Mouse (Mus musculus) myocyte (in vitro differentiated cells): ENCODE data around the gene Syna. TPM values are rescaled to one million over a fixed set of nuclear protein-coding genes. Genes with fewer than 3 reads are reported as not detected.

Experiments
- H3K27me3 ChIP-seq: one replicate; pipeline ENCODE4 v1.6.1; 2011; ENCODE audit not compliant: control insufficient read depth, insufficient read depth, insufficient read length
- H3K36me3 ChIP-seq: one replicate; pipeline ENCODE4 v1.6.1; 2011; ENCODE audit not compliant: control insufficient read depth, insufficient read depth
- H3K4me2 ChIP-seq: one replicate; pipeline ENCODE4 v1.6.1; 2011; ENCODE audit warnings: low read depth, control low read depth
- H3K4me3 ChIP-seq: one replicate; pipeline ENCODE4 v1.5.1; 2011; ENCODE audit warnings: mild to moderate bottlenecking, control low read depth, moderate library complexity
- H3K79me2 ChIP-seq: one replicate; pipeline ENCODE4 v1.6.1; 2011; ENCODE audit not compliant: control insufficient read depth, insufficient read depth
- H3ac ChIP-seq: one replicate; pipeline ENCODE4 v1.6.1; 2011; ENCODE audit not compliant: control insufficient read depth, insufficient read length
- CEBPB ChIP-seq: IDR thresholded peaks from 2 replicates; pipeline ENCODE4 v1.6.1; 2011; ENCODE audit warnings: mild to moderate bottlenecking, moderate library complexity; ENCODE audit not compliant: poor library complexity, insufficient read depth, severe bottlenecking
- E2F4 ChIP-seq: IDR thresholded peaks from one replicate; pipeline ENCODE4 v1.6.1; 2011; ENCODE audit warnings: mild to moderate bottlenecking, control low read depth, moderate library complexity; ENCODE audit not compliant: insufficient read depth
- MAX ChIP-seq: IDR thresholded peaks from one replicate; pipeline ENCODE4 v1.6.1; 2011; ENCODE audit warnings: low read depth, mild to moderate bottlenecking, control low read depth
- MYOD1 ChIP-seq, 3 experiments: IDR thresholded peaks; one replicate each; pipeline ENCODE4 v1.6.1; 2011; ENCODE audit warnings: control low read depth in 2 of 3, low read depth in 2 of 3, mild to moderate bottlenecking in 2 of 3, moderate library complexity in 1 of 3; ENCODE audit not compliant: insufficient read length in 2 of 3, control insufficient read depth in 1 of 3
- MYOG ChIP-seq, 3 experiments: IDR thresholded peaks; one replicate each; pipeline ENCODE4 v1.6.1; 2011; ENCODE audit warnings: control low read depth in 2 of 3, low read depth in 2 of 3, mild to moderate bottlenecking in 2 of 3; ENCODE audit not compliant: insufficient read length in 2 of 3, control insufficient read depth in 1 of 3, insufficient read depth in 1 of 3
- POLR2A ChIP-seq: IDR thresholded peaks from one replicate; pipeline ENCODE4 v1.6.1; 2011; ENCODE audit warnings: low read depth, mild to moderate bottlenecking, control low read depth, moderate library complexity; ENCODE audit not compliant: insufficient read length
- POLR2AphosphoS2 ChIP-seq: IDR thresholded peaks from one replicate; pipeline ENCODE4 v1.6.1; 2011; ENCODE audit warnings: low read depth, control low read depth; ENCODE audit not compliant: insufficient read length
- REST ChIP-seq: IDR thresholded peaks from one replicate; pipeline ENCODE4 v1.6.1; 2011; ENCODE audit warnings: mild to moderate bottlenecking, control low read depth, moderate library complexity; ENCODE audit not compliant: insufficient read depth, insufficient read length
- SRF ChIP-seq: IDR thresholded peaks from one replicate; pipeline ENCODE4 v1.6.1; 2011; ENCODE audit warnings: low read depth; ENCODE audit not compliant: control insufficient read depth, insufficient read length
- TCF12 ChIP-seq: IDR thresholded peaks from one replicate; pipeline ENCODE4 v1.6.1; 2011; ENCODE audit warnings: mild to moderate bottlenecking, control low read depth; ENCODE audit not compliant: poor library complexity, insufficient read depth, severe bottlenecking
- TCF3 ChIP-seq: IDR thresholded peaks from one replicate; pipeline ENCODE4 v1.6.1; 2011; ENCODE audit warnings: low read depth, control low read depth; ENCODE audit not compliant: insufficient read length
- USF1 ChIP-seq: IDR thresholded peaks from one replicate; pipeline ENCODE4 v1.6.1; 2011; ENCODE audit warnings: low read depth, mild to moderate bottlenecking, control low read depth, moderate library complexity
- polyA plus RNA-seq: library from polyadenylated mRNA; unstranded; fragments of >200 nt; fragmentation: generic; extraction: Trizol; gene quantifications from one replicate; pipeline ENCODE4 v1.2.1, GENCODE M21; 2012; ENCODE audit warnings: missing spikeins

Syna gene
- polyA plus RNA-seq, 1 experiment: 0.19 TPM

GRCm38 (mm10) chr5:134593093-134593492 lies 33.1 kb upstream of the Syna start:
- no peak overlapping the region for H3ac ChIP-seq
- H3K36me3 ChIP-seq: peaks cover 7% of the 10 kb centered on the region
- H3K4me3 ChIP-seq: no peak overlapping the region
- no peaks in the 10 kb centered on the region for H3K27me3 ChIP-seq
- no peak overlapping the region for H3K4me2 ChIP-seq
- no peaks in the 10 kb centered on the region for H3K79me2 ChIP-seq
- TF ChIP-seq SRF: no peak
- TF ChIP-seq MYOD1 (IDR thresholded peaks at IDR 0.05; ENCODE audit: control insufficient read depth in 1 of 3, insufficient read length in 2 of 3, low read depth in 2 of 3): no peak
- no peak for TF ChIP-seq TCF12
- TF ChIP-seq MYOG (IDR thresholded peaks at IDR 0.05; ENCODE audit: control insufficient read depth in 1 of 3, insufficient read depth in 1 of 3, insufficient read length in 2 of 3, low read depth in 2 of 3): no peak
- no peak for TF ChIP-seq E2F4
- TF ChIP-seq MAX: no peak
- TF ChIP-seq REST: no peak
- no peak for TF ChIP-seq USF1
- TF ChIP-seq CEBPB: no peak
- TF ChIP-seq POLR2AphosphoS2: no peak
- no peak for TF ChIP-seq TCF3
- TF ChIP-seq POLR2A: no peak

- Histone ChIP-seq H3K36me3 (peaks cover 7% of the 10 kb centered on the region), H3K79me2 (no peaks in the 10 kb centered on the region), H3K4me3 (no peak overlapping the region), H3K4me2 (no peak overlapping the region), H3K27me3 (no peaks in the 10 kb centered on the region), H3ac (no peak overlapping the region)
- TF ChIP-seq CEBPB: no peak
- no peak for TF ChIP-seq MAX
- no peak for TF ChIP-seq REST
These were observed 32.1 kb upstream of the Syna start for GRCm38 (mm10) chr5:134592026-134592581.

GRCm38 (mm10) chr5:134589900-134590299 lies 29.9 kb upstream of the Syna start:
- TF ChIP-seq MYOD1 (IDR thresholded peaks at IDR 0.05; ENCODE audit: control insufficient read depth in 1 of 3, insufficient read length in 2 of 3, low read depth in 2 of 3): no peak
- no peak for TF ChIP-seq MAX
- TF ChIP-seq USF1: no peak
- TF ChIP-seq TCF12: no peak
- no peak for TF ChIP-seq E2F4
- no peak for TF ChIP-seq SRF
- no peak for TF ChIP-seq TCF3
- no peak for TF ChIP-seq POLR2AphosphoS2
- TF ChIP-seq MYOG (IDR thresholded peaks at IDR 0.05; ENCODE audit: control insufficient read depth in 1 of 3, insufficient read depth in 1 of 3, insufficient read length in 2 of 3, low read depth in 2 of 3): no peak
- no peak for TF ChIP-seq POLR2A
- no peak for TF ChIP-seq REST
- no peak for TF ChIP-seq CEBPB
- Histone ChIP-seq H3K79me2 (no peaks in the 10 kb centered on the region), H3K4me2 (no peak overlapping the region), H3K36me3 (peaks cover 4% of the 10 kb centered on the region), H3ac (no peak overlapping the region), H3K27me3 (no peaks in the 10 kb centered on the region), H3K4me3 (no peak overlapping the region)

GRCm38 (mm10) chr5:134584798-134585197 lies 24.8 kb upstream of the Syna start:
- TF ChIP-seq POLR2A (no peak), E2F4 (no peak), POLR2AphosphoS2 (no peak), USF1 (no peak), CEBPB (no peak), MYOD1 (IDR thresholded peaks at IDR 0.05; ENCODE audit: control insufficient read depth in 1 of 3, insufficient read length in 2 of 3, low read depth in 2 of 3) (no peak), SRF (no peak), MAX (no peak), TCF3 (no peak), REST (no peak), MYOG (IDR thresholded peaks at IDR 0.05; ENCODE audit: control insufficient read depth in 1 of 3, insufficient read depth in 1 of 3, insufficient read length in 2 of 3, low read depth in 2 of 3) (no peak), TCF12 (no peak)
- H3K4me3 ChIP-seq: no peak overlapping the region
- no peaks in the 10 kb centered on the region for H3K27me3 ChIP-seq
- no peak overlapping the region for H3ac ChIP-seq
- no peaks in the 10 kb centered on the region for H3K36me3 ChIP-seq
- no peak overlapping the region for H3K4me2 ChIP-seq
- H3K79me2 ChIP-seq: peaks cover 13% of the 10 kb centered on the region

- H3K4me2 ChIP-seq: peak overlapping the region; percentile 71
- H3ac ChIP-seq: no peak overlapping the region
- no peaks in the 10 kb centered on the region for H3K36me3 ChIP-seq
- no peaks in the 10 kb centered on the region for H3K27me3 ChIP-seq
- TF ChIP-seq MYOG (IDR thresholded peaks at IDR 0.05; ENCODE audit: control insufficient read depth in 1 of 3, insufficient read depth in 1 of 3, insufficient read length in 2 of 3, low read depth in 2 of 3) (no peak), SRF (no peak), E2F4 (no peak), CEBPB (no peak), TCF3 (no peak), MAX (no peak), USF1 (no peak), REST (no peak), POLR2AphosphoS2 (no peak), POLR2A (no peak), TCF12 (no peak), MYOD1 (IDR thresholded peaks at IDR 0.05; ENCODE audit: control insufficient read depth in 1 of 3, insufficient read length in 2 of 3, low read depth in 2 of 3) (no peak)
- H3K4me3 ChIP-seq: peak overlapping the region; percentile 49
- peaks cover 13% of the 10 kb centered on the region for H3K79me2 ChIP-seq
These were observed 23.9 kb upstream of the Syna start for GRCm38 (mm10) chr5:134583884-134584213.
